Mouse (Mus musculus) midbrain, embryonic 14.5 days (tissue): ENCODE data around the gene P3h3. TPM values are rescaled to one million over a fixed set of nuclear protein-coding genes. Genes with fewer than 3 reads are reported as not detected.
"Not testable (repeated sequence)": the region's sequence is repeated elsewhere in the genome, so short reads cannot be mapped to it uniquely, and the experiment has no call there.

Experiments used
- ATAC-seq: fragments of 200-750 bp; cut with Nextera tagmentation; 2 replicates; pipeline ENCODE4 v1.8.0; 2017; ENCODE audit warnings: moderate number of reproducible peaks, moderate library complexity; ENCODE audit not compliant: low FRiP score, low TSS enrichment
- DNase-seq: peaks from one replicate; pipeline ENCODE4 v3.0.0-alpha.2; 2015
- H3K27ac ChIP-seq: fragments of 300-500 bp; sonication (generic); replicated peaks from 2 replicates; pipeline ENCODE4 v1.5.1; 2014; ENCODE audit warnings: mild to moderate bottlenecking, low read depth, low read length, moderate library complexity
- H3K27me3 ChIP-seq: fragments of 300-500 bp; sonication (generic); 2 replicates; pipeline ENCODE4 v1.6.1; 2014; ENCODE audit warnings: low read length, control low read depth, mixed read lengths; ENCODE audit not compliant: control insufficient read depth, insufficient read depth
- H3K36me3 ChIP-seq: fragments of 300-500 bp; sonication (generic); 2 replicates; pipeline ENCODE4 v1.6.1; 2014; ENCODE audit warnings: low read length, control low read depth; ENCODE audit not compliant: control insufficient read depth, insufficient read depth
- H3K4me1 ChIP-seq: fragments of 300-500 bp; sonication (generic); 2 replicates; pipeline ENCODE4 v1.6.1; 2014; ENCODE audit warnings: mild to moderate bottlenecking, antibody characterized with exemption, low read length, control low read depth; ENCODE audit not compliant: control insufficient read depth, insufficient read depth
- H3K4me2 ChIP-seq: fragments of 300-500 bp; sonication (generic); 2 replicates; pipeline ENCODE4 v1.6.1; 2014; ENCODE audit warnings: mild to moderate bottlenecking, low read length, moderate library complexity
- H3K4me3 ChIP-seq: fragments of 300-500 bp; sonication (generic); replicated peaks from 2 replicates; pipeline ENCODE4 v1.5.1; 2014; ENCODE audit warnings: low read depth, low read length
- H3K9ac ChIP-seq: fragments of 300-500 bp; sonication (generic); replicated peaks from 2 replicates; pipeline ENCODE4 v1.6.1; 2014; ENCODE audit warnings: mild to moderate bottlenecking, low read length, moderate library complexity
- H3K9me3 ChIP-seq: fragments of 300-500 bp; sonication (generic); 2 replicates; pipeline ENCODE4 v1.6.1; 2016; ENCODE audit warnings: low read length, control low read depth, mixed read lengths; ENCODE audit not compliant: control insufficient read depth
- WGBS: fragments of 180-500 bp; shearing (Covaris S2); extraction: QIAGEN DNeasy Blood & Tissue Kit; methylation state at CpG from one replicate; pipeline ENCODE4 v1.1.7; 2014; 5-methylcytosine and 5-hydroxymethylcytosine counted together
- polyA plus RNA-seq: library from polyadenylated mRNA; unstranded; fragments of >200 nt; fragmentation: Nextera tagmentation; extraction: Ambion mirVana; gene quantifications from 2 replicates; pipeline ENCODE4 v1.2.1, GENCODE M21; 2014

P3h3 gene
- polyA plus RNA-seq, 1 experiment from 2014 or later = 13.9 TPM

- Histone ChIP-seq H3K27me3 (no peaks in the 10 kb centered on the region), H3K9ac (peak overlapping the region; percentile 56), H3K4me2 (peak overlapping the region; percentile 73), H3K9me3 (no peaks in the 10 kb centered on the region), H3K36me3 (peaks cover 4% of the 10 kb centered on the region; the same call in 1 of the 2 replicates), H3K4me3 (peak overlapping the region; percentile 39), H3K27ac (peak overlapping the region; percentile 77), H3K4me1 (peaks cover 30% of the 10 kb centered on the region)
- DNase-seq (peak; percentile 96), ATAC-seq (peak; percentile 88)
- WGBS = 3% methylated on average over 34 of the region's 34 CpGs
These were observed 51.9 kb downstream of the P3h3 start for GRCm38 (mm10) chr6:124805341-124806321.

DNA sequence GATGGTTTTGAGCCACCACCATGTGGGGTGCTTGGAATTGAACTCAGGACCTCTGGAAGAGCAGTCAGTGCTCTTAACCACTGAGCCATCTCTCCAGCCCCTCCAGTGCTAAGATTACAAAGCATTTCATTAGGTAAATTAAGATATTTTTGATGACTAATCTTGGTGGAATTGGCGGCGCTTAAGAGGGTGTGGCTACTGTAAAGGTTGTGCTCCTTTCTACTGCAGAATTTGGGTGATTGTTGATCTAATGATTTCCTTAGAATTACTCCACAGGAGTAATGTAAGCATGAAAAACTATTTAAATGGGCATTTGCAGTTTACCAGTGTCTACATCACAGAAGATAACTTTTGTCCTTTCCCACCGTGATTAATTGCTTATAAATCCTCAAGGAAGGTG, 53.2 kb downstream of the P3h3 start:
- Histone ChIP-seq H3K4me1 (peaks cover 24% of the 10 kb centered on the region), H3K27me3 (no peaks in the 10 kb centered on the region), H3K36me3 (no peaks in the 10 kb centered on the region), H3K27ac (no peak overlapping the region), H3K4me2 (no peak overlapping the region), H3K9me3 (no peaks in the 10 kb centered on the region), H3K9ac (no peak overlapping the region), H3K4me3 (no peak overlapping the region)
- no peak for DNase-seq
- 90% methylated on average over 3 of the region's 3 CpGs for WGBS
- ATAC-seq = no peak

GRCm38 (mm10) chr6:124803691-124804090, 53.9 kb downstream of the P3h3 start:
- WGBS = 90% methylated on average over 4 of the region's 4 CpGs
- DNase-seq = not testable (repeated sequence)

GRCm38 (mm10) chr6:124803061-124803460, 54.5 kb downstream of the P3h3 start:
- no peak overlapping the region for H3K9ac ChIP-seq
- ATAC-seq (no peak), DNase-seq (no peak)
- H3K4me3 ChIP-seq = no peak overlapping the region
- no peak overlapping the region for H3K27ac ChIP-seq
- H3K4me1 ChIP-seq = peaks cover 14% of the 10 kb centered on the region
- no peaks in the 10 kb centered on the region for H3K9me3 ChIP-seq
- no peak overlapping the region for H3K4me2 ChIP-seq
- H3K27me3 ChIP-seq = no peaks in the 10 kb centered on the region
- WGBS = 74% methylated on average over 3 of the region's 3 CpGs
- H3K36me3 ChIP-seq = no peaks in the 10 kb centered on the region

More at GRCm38 (mm10) chr6:124803691-124804090, 53.9 kb downstream of the P3h3 start:
- H3K4me2 ChIP-seq, H3K9me3 ChIP-seq, H3K9ac ChIP-seq, ATAC-seq, H3K27ac ChIP-seq, H3K36me3 ChIP-seq, H3K27me3 ChIP-seq, H3K4me3 ChIP-seq: not testable (repeated sequence)
- peaks cover 17% of the 10 kb centered on the region for H3K4me1 ChIP-seq

DNA sequence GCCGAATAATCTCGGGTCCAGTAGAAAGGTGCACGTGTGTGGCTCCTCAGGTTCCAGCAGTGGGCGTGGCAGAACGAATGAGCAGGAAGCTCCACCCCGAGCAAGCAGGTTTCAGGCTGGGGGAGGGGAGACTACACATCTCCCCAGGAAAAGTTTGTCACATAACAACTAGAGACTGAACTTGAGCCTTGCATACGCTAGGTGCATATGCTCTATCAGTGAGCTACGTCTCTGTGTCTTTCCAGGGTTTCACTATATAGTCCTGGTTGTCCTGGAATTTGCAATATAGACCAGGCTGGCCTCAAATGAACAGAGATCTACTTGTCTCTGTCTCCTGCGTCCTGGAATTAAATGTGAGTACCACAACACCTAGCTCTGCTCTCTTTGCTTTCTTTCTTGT, 55.2 kb downstream of the P3h3 start:
- H3K4me3 ChIP-seq, H3K27me3 ChIP-seq, H3K4me2 ChIP-seq, ATAC-seq, H3K36me3 ChIP-seq, H3K9ac ChIP-seq, H3K27ac ChIP-seq, H3K9me3 ChIP-seq, DNase-seq: not testable (repeated sequence)
- peaks cover 14% of the 10 kb centered on the region for H3K4me1 ChIP-seq
- 18% methylated on average over 6 of the region's 9 CpGs for WGBS

- no peaks in the 10 kb centered on the region for H3K27me3 ChIP-seq
- no peak overlapping the region for H3K4me3 ChIP-seq
- no peak overlapping the region for H3K27ac ChIP-seq
- 80% methylated on average over 2 of the region's 2 CpGs for WGBS
- no peak for DNase-seq
- H3K4me2 ChIP-seq = no peak overlapping the region
- no peaks in the 10 kb centered on the region for H3K36me3 ChIP-seq
- no peak for ATAC-seq
- H3K9me3 ChIP-seq = no peaks in the 10 kb centered on the region
- no peaks in the 10 kb centered on the region for H3K4me1 ChIP-seq
- H3K9ac ChIP-seq = no peak overlapping the region
These were observed 61.4 kb downstream of the P3h3 start for GRCm38 (mm10) chr6:124796200-124796599.

- H3K4me1 ChIP-seq = no peaks in the 10 kb centered on the region
- no peaks in the 10 kb centered on the region for H3K36me3 ChIP-seq
- no peaks in the 10 kb centered on the region for H3K9me3 ChIP-seq
- no peak for DNase-seq
- no peak overlapping the region for H3K9ac ChIP-seq
- H3K27ac ChIP-seq = no peak overlapping the region
- no peak overlapping the region for H3K4me3 ChIP-seq
- H3K4me2 ChIP-seq = no peak overlapping the region
- no peaks in the 10 kb centered on the region for H3K27me3 ChIP-seq
- ATAC-seq = no peak
- WGBS = 70% methylated on average over 4 of the region's 4 CpGs
These were observed 61.8 kb downstream of the P3h3 start for GRCm38 (mm10) chr6:124795781-124796180.

DNA sequence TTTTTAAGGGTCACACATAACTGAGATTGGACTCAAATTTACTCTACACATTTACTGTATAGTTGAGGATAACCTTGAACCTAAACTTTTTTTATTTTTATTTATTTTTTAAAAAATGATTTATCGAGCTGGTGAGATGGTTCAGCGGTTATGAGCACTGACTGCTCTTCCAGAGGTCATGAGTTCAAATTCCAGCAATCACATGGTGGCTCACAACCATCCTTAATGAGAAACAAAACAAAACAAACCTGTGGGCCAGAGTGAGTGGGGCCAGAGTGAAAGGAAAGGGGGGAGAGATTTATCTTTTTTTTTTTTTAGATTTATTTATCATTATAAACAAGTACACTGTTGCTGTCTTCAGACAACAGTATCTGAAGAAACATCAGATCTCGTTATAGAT, 65.6 kb downstream of the P3h3 start:
- Histone ChIP-seq H3K9me3 (no peaks in the 10 kb centered on the region), H3K4me3 (no peak overlapping the region), H3K4me2 (no peak overlapping the region), H3K27me3 (no peaks in the 10 kb centered on the region), H3K4me1 (no peaks in the 10 kb centered on the region), H3K9ac (no peak overlapping the region), H3K36me3 (no peaks in the 10 kb centered on the region), H3K27ac (no peak overlapping the region)
- DNase-seq = no peak
- 93% methylated on average over 3 of the region's 3 CpGs for WGBS
- no peak for ATAC-seq
